Mouse (Mus musculus): ENCODE results near the gene Isy1. TPM values are rescaled to one million over a fixed set of nuclear protein-coding genes. Genes with fewer than 3 reads are reported as not detected.

The Isy1 gene
- polyA plus RNA-seq, 1 experiment from 2014 or later: 84.8 TPM

DNA sequence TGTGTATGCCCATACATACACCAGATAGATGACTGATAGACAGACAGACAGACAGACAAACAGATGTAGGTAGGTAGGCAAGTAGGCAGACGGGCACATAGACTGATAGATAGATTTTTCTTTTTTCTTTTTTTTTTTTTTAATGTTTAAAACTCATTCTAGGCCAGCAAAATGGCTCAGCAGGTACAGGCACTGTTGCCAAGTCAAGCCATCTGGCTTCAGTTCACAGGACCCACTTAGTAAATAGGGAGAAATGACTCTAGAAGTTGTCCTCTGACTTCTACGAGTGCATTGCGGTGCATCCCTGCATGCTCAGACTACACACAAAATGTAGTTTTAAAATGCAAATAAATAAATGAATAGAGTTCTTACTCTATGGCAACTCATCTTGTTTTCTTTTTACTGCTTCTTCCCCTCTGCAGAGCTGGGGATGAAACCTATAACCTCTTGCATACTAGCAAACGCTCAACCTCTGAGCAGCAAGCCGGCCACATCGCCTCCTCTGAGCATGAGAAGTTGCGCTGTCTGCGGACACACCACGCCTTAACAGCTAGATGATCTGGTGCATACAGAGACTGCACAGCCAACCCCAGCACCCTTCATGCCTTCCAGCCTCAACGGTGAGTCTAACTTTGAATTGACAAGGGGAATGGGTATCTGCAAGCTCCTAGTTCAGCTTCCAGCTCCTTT lies 44.6 kb downstream of the Isy1 start:
- Histone ChIP-seq H3K9me3 (ENCODE audit: control insufficient read depth, low read length) (no peaks in the 10 kb centered on the region), H3K4me2 (no peak overlapping the region), H3K27me3 (replicated peaks; ENCODE audit: control insufficient read depth, insufficient read depth, low read length) (no peaks in the 10 kb centered on the region), H3K27ac (ENCODE audit: low read depth, low read length) (no peak overlapping the region), H3K4me3 (ENCODE audit: low read depth, low read length) (no peak overlapping the region), H3K9ac (ENCODE audit: low read depth, low read length) (no peak overlapping the region), H3K36me3 (ENCODE audit: control insufficient read depth, insufficient read depth, low read length) (peaks cover 17% of the 10 kb centered on the region), H3K4me1 (replicated peaks; ENCODE audit: control insufficient read depth, insufficient read depth, low read length) (peaks cover 56% of the 10 kb centered on the region)
- ATAC-seq (replicated peaks; ENCODE audit: low FRiP score) (no peak), DNase-seq (ENCODE audit: low spot score) (no peak)
- WGBS: 93% methylated on average over 10 of the region's 10 CpGs

DNA sequence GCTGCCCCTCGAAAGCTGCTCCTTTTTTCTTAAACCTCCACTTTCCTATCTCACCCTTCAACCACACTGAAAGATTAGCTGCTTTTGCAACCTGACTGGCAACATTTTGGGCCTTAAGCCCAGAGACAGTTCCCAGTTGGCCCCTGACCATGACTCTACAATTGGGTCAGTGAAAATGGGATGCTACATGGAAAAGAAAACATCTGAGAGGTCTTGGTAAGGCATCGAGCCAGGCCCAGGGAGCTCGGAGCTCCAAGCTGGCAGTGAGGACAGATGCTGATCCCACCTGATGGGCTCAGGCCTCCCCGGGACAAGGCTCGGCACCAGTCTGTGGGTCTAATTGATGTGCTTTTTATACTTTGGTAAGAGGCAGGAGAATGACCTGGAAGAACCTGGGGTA lies 46.8 kb downstream of the Isy1 start:
- peak overlapping the region; percentile 83 for H3K27ac ChIP-seq (ENCODE audit: low read depth, low read length)
- H3K27me3 ChIP-seq (replicated peaks; ENCODE audit: control insufficient read depth, insufficient read depth, low read length): no peaks in the 10 kb centered on the region
- H3K9ac ChIP-seq (ENCODE audit: low read depth, low read length): no peak overlapping the region; the same call in 1 of the 2 replicates
- ATAC-seq (replicated peaks; ENCODE audit: low FRiP score) (no peak), DNase-seq (ENCODE audit: low spot score) (no peak)
- no peaks in the 10 kb centered on the region for H3K9me3 ChIP-seq (ENCODE audit: control insufficient read depth, low read length)
- H3K4me1 ChIP-seq (replicated peaks; ENCODE audit: control insufficient read depth, insufficient read depth, low read length): peaks cover 56% of the 10 kb centered on the region
- 94% methylated on average over 5 of the region's 5 CpGs for WGBS
- H3K36me3 ChIP-seq (ENCODE audit: control insufficient read depth, insufficient read depth, low read length): peaks cover 16% of the 10 kb centered on the region
- H3K4me2 ChIP-seq: no peak overlapping the region
- no peak overlapping the region for H3K4me3 ChIP-seq (ENCODE audit: low read depth, low read length)

DNA sequence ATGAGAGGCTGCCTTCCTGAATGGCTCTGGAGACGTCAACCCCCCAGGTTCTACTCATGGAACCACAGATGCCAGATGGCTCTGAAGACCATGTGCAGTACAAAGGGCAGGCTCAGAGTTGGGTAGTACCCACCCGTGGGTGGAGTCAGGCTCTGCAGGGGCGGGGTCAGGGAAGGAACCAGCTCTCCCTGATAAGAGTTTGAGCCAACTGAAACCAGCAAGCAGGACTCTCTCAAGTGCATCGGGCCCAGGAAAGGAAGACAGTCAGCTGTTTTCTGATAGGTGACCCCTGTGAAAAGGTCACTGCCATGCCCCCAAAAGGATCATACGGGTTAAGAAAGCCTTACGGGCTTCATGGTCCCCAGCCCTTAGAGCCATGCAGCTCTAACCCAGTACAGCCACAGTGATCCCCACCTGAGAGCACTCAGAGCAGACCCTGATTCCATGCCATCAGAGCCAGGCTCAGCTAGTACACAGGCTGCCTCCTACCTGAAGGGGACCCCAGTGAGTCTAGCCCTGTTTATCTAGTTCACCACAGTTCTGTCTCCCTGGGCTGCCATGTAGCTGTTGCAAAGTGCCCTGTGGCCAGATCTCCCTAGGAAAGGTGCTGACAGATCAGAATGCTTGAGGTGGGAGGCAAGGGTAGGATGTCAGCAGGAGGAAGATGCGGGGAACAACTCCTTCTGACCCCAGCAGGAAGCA lies 47.7 kb downstream of the Isy1 start:
- Histone ChIP-seq H3K9ac (ENCODE audit: low read depth, low read length) (peak overlapping the region; percentile 25), H3K4me2 (peak overlapping the region; percentile 34), H3K4me3 (ENCODE audit: low read depth, low read length) (no peak overlapping the region), H3K36me3 (ENCODE audit: control insufficient read depth, insufficient read depth, low read length) (peaks cover 16% of the 10 kb centered on the region), H3K27me3 (replicated peaks; ENCODE audit: control insufficient read depth, insufficient read depth, low read length) (no peaks in the 10 kb centered on the region), H3K9me3 (ENCODE audit: control insufficient read depth, low read length) (no peaks in the 10 kb centered on the region), H3K4me1 (replicated peaks; ENCODE audit: control insufficient read depth, insufficient read depth, low read length) (peaks cover 49% of the 10 kb centered on the region), H3K27ac (ENCODE audit: low read depth, low read length) (peak overlapping the region; percentile 83)
- WGBS: 33% methylated on average over 7 of the region's 7 CpGs
- DNase-seq (ENCODE audit: low spot score) (peak; percentile 75), ATAC-seq (replicated peaks; ENCODE audit: low FRiP score) (peak; percentile 93)

DNA sequence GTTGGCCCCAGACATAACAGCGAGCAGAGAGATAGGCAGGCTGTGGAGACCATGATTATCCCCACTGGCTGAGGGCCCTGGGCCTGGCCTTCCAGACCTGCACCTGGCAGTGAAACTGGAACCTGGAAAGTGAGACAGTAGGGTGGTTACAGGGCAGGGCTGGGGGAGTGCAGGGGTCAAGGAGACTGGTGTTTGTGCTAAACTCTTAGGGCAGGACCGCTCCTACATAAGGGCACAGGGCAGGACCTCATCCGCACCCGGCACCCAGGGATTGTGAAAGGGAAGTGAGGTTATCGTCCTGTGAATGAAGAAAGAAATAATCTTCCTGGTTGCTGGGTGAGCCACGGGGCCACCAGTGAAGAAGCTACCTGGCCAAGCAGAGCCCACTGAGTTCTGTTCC lies 48.8 kb downstream of the Isy1 start:
- WGBS: 79% methylated on average over 6 of the region's 6 CpGs

DNA sequence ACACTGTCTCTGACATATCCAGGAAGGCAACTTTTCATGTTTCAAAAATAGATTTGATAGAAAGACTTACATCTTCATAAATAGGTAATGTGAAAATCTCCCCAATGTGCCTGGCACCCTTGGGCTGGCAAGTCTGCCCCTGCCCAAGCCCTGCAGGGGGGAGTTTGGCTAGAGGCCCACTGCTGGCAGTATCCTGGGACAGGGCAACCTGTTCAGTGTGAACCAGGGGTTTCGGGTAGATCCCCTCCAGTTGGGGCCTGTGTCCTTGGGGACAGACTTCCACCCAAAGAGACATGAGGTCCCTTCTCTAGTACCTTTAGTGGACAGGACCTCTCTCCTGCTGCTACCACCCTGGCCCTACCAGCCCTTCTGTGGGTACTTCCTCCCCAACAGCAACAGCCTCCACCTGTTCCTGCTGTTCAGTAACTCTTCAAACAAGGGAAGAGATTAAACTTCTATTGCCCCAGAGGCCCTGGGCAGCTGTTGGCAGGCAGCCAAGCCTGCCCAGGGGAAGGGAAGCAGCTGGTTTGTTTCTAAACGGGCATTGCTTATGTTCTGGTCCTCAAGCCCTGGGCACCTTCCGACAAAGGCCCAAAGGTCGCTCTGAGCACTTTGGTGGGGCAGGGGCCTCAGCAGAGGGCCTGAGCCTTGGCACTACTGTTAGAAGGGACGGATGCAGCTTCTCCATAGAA lies 49.6 kb downstream of the Isy1 start:
- Histone ChIP-seq H3K4me3 (ENCODE audit: low read depth, low read length) (no peak overlapping the region), H3K27me3 (replicated peaks; ENCODE audit: control insufficient read depth, insufficient read depth, low read length) (no peaks in the 10 kb centered on the region), H3K4me1 (replicated peaks; ENCODE audit: control insufficient read depth, insufficient read depth, low read length) (peaks cover 43% of the 10 kb centered on the region), H3K9me3 (ENCODE audit: control insufficient read depth, low read length) (no peaks in the 10 kb centered on the region), H3K4me2 (no peak overlapping the region), H3K36me3 (ENCODE audit: control insufficient read depth, insufficient read depth, low read length) (peaks cover 16% of the 10 kb centered on the region), H3K27ac (ENCODE audit: low read depth, low read length) (peak overlapping the region; percentile 55), H3K9ac (ENCODE audit: low read depth, low read length) (peak overlapping the region; percentile 38)
- ATAC-seq (replicated peaks; ENCODE audit: low FRiP score): no peak
- WGBS: 72% methylated on average over 5 of the region's 5 CpGs
- DNase-seq (ENCODE audit: low spot score): no peak

More for the DNA sequence above, 48.8 kb downstream of the Isy1 start:
- Histone ChIP-seq H3K4me1 (replicated peaks; ENCODE audit: control insufficient read depth, insufficient read depth, low read length) (peaks cover 47% of the 10 kb centered on the region), H3K9ac (ENCODE audit: low read depth, low read length) (no peak overlapping the region; the same call in 1 of the 2 replicates), H3K36me3 (ENCODE audit: control insufficient read depth, insufficient read depth, low read length) (peaks cover 16% of the 10 kb centered on the region), H3K4me3 (ENCODE audit: low read depth, low read length) (no peak overlapping the region), H3K4me2 (no peak overlapping the region), H3K27ac (ENCODE audit: low read depth, low read length) (peak overlapping the region; percentile 83; the same call in 1 of the 2 replicates), H3K27me3 (replicated peaks; ENCODE audit: control insufficient read depth, insufficient read depth, low read length) (no peaks in the 10 kb centered on the region), H3K9me3 (ENCODE audit: control insufficient read depth, low read length) (no peaks in the 10 kb centered on the region)
- no peak for ATAC-seq (replicated peaks; ENCODE audit: low FRiP score)
- no peak for DNase-seq (ENCODE audit: low spot score)

DNA sequence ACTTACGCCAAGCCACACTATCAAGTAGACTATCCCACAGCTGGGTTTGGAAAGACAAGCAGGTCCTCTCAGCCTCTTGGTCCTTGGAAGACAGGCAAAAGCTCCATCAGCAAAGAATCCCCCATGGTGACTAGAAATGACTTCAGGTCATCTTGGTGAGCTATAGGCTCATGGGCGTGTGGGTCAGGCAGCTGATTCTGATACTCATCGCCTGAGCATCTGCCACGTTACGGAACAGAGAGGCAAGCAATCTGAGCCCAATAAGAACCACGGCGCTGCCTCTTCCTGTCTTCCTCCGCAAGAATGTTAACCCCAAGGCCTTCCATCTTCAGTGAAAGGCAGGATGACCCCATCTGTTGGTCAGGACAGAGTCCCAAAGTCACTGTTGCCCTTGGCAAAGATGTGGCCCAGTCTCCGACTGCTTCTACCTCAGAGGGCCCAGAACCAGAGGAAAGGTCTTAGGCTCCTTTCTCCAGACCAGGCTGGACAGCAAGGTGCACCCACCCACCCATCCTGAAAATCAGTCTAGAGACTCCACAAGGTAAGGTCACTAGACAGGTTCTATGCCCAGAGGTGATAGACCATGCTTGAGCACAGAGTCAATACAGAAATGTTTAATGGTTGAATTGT lies 50.2 kb downstream of the Isy1 start:
- no peak for DNase-seq (ENCODE audit: low spot score)
- Histone ChIP-seq H3K36me3 (ENCODE audit: control insufficient read depth, insufficient read depth, low read length) (peaks cover 16% of the 10 kb centered on the region), H3K4me2 (no peak overlapping the region), H3K9ac (ENCODE audit: low read depth, low read length) (no peak overlapping the region), H3K4me1 (replicated peaks; ENCODE audit: control insufficient read depth, insufficient read depth, low read length) (peaks cover 43% of the 10 kb centered on the region), H3K4me3 (ENCODE audit: low read depth, low read length) (no peak overlapping the region), H3K27ac (ENCODE audit: low read depth, low read length) (peak overlapping the region; percentile 55; the same call in 1 of the 2 replicates), H3K27me3 (replicated peaks; ENCODE audit: control insufficient read depth, insufficient read depth, low read length) (no peaks in the 10 kb centered on the region), H3K9me3 (ENCODE audit: control insufficient read depth, low read length) (no peaks in the 10 kb centered on the region)
- no peak for ATAC-seq (replicated peaks; ENCODE audit: low FRiP score)
- 90% methylated on average over 9 of the region's 9 CpGs for WGBS

DNA sequence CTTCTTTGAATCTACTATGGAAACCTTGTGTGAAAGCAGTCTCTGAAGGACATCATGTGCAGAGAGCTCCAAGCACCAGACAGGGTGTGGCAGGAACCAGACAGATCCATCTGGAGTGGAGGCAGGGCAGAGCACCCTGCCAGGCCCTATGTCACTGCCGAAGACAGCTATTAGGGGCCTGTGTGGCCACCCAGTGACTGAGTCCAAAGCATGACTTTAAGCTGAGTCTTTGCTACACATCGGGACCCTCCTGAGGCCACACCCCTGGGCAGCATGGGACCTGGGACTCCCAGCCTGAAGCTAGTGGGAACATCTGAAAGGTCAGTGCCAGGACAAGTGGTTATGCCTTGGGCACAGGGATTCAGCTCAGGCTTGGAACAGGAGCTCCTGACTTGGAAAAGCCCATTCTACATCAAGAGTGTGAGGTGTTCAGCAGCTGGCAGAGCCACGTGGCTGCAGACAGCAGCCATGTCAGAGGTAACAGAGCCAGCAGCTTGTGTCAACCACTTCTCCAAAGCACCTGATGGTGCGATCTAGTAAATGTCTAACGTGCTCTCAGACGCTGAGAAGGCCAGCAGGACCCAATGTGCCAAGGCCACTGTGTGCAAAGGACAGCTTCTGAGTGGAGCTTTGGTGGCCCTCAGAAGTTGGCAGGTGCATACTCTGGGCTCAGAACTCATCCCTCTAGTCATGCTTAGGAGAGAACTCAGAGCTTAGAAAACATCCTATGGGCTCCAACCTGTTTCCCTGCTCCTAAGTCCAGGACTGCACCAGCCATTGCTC lies 51.3 kb downstream of the Isy1 start:
- H3K4me1 ChIP-seq (replicated peaks; ENCODE audit: control insufficient read depth, insufficient read depth, low read length): peaks cover 41% of the 10 kb centered on the region

DNA sequence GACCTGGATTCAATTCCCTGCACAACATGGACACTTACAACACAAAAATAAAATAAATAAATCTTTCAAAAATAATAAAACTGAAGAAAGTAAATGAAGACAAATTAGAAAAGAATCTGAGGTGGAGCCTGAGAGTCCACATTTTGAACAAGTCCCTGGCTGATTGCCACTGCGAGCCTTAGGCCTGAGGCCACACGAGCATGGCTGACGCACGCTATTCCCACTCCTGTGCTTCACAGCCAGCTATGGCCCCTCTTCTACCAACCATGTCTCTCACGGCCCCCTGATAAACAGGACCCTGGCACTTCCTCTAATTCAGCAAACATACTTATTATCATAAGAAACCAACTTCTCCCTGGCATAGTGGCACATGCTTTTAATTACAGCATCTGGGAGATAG lies 52.0 kb downstream of the Isy1 start:
- ATAC-seq (replicated peaks; ENCODE audit: low FRiP score) (no peak), DNase-seq (ENCODE audit: low spot score) (no peak)
- Histone ChIP-seq H3K27me3 (replicated peaks; ENCODE audit: control insufficient read depth, insufficient read depth, low read length) (no peaks in the 10 kb centered on the region), H3K4me3 (ENCODE audit: low read depth, low read length) (no peak overlapping the region), H3K36me3 (ENCODE audit: control insufficient read depth, insufficient read depth, low read length) (peaks cover 5% of the 10 kb centered on the region; the same call in 1 of the 2 replicates), H3K4me1 (replicated peaks; ENCODE audit: control insufficient read depth, insufficient read depth, low read length) (peaks cover 34% of the 10 kb centered on the region), H3K9ac (ENCODE audit: low read depth, low read length) (no peak overlapping the region), H3K9me3 (ENCODE audit: control insufficient read depth, low read length) (no peaks in the 10 kb centered on the region), H3K27ac (ENCODE audit: low read depth, low read length) (no peak overlapping the region), H3K4me2 (no peak overlapping the region)
- 83% methylated on average over 5 of the region's 5 CpGs for WGBS

More for the DNA sequence above, 51.3 kb downstream of the Isy1 start:
- WGBS: 67% methylated on average over 6 of the region's 6 CpGs
- no peaks in the 10 kb centered on the region for H3K27me3 ChIP-seq (replicated peaks; ENCODE audit: control insufficient read depth, insufficient read depth, low read length)
- no peak for ATAC-seq (replicated peaks; ENCODE audit: low FRiP score)
- no peaks in the 10 kb centered on the region for H3K9me3 ChIP-seq (ENCODE audit: control insufficient read depth, low read length)
- H3K4me2 ChIP-seq: no peak overlapping the region
- peaks cover 10% of the 10 kb centered on the region for H3K36me3 ChIP-seq (ENCODE audit: control insufficient read depth, insufficient read depth, low read length)
- H3K27ac ChIP-seq (ENCODE audit: low read depth, low read length): no peak overlapping the region
- no peak overlapping the region for H3K4me3 ChIP-seq (ENCODE audit: low read depth, low read length)
- DNase-seq (ENCODE audit: low spot score): no peak
- no peak overlapping the region for H3K9ac ChIP-seq (ENCODE audit: low read depth, low read length)

All from liver, embryonic 11.5 days (tissue).